Mouse (Mus musculus): ENCODE measurements around the gene Gfap. TPM values are rescaled to one million over a fixed set of nuclear protein-coding genes. Genes with fewer than 3 reads are reported as not detected.
A peak's percentile ranks its signal among the peaks of the same experiment; 100 is the strongest.

Gfap gene
- polyA plus RNA-seq, 1 experiment, result 211 TPM

GRCm38 (mm10) chr11:102855941-102856340 lies 44.8 kb downstream of the Gfap start:
- Histone ChIP-seq H3K4me1 (ENCODE audit: control insufficient read depth, insufficient read depth, low read length) (peaks cover 18% of the 10 kb centered on the region), H3K27ac (ENCODE audit: insufficient read depth, low read length) (no peak overlapping the region), H3K27me3 (ENCODE audit: control insufficient read depth, insufficient read depth, low read length) (no peaks in the 10 kb centered on the region), H3K4me3 (replicated peaks; ENCODE audit: insufficient read depth, low read depth, low read length) (no peak overlapping the region)
- no peak for TF ChIP-seq CTCF (IDR thresholded peaks at IDR 0.05; ENCODE audit: borderline replicate concordance, insufficient read depth, low read depth, low read length)
- no peak for TF ChIP-seq POLR2A (IDR thresholded peaks at IDR 0.05; ENCODE audit: borderline replicate concordance, insufficient read depth, low read length)
- WGBS, result 92% methylated on average over 6 of the region's 6 CpGs
- DNase-seq, result no peak

DNA sequence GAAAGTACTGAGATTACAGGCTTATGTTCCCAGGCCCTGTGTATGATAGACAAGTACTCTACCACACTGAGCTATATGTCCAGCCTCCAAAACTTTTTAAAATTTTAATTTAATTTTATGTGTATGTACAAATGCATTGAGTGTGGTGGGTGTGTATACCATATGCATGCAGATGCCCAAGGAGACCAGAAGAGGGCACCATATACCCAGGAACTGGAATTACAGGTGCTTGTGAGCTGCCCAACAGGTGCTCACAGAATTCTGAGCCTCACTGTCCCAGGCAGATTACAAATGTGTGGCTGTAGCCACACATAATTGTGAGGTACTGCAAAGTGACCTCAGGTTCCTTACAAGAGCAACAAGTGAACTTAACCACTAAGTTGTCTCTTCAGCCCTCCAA lies 47.0 kb downstream of the Gfap start:
- TF ChIP-seq CTCF (IDR thresholded peaks at IDR 0.05; ENCODE audit: borderline replicate concordance, insufficient read depth, low read depth, low read length) (peak; percentile 39; the same call in 1 of the 2 replicates), POLR2A (IDR thresholded peaks at IDR 0.05; ENCODE audit: borderline replicate concordance, insufficient read depth, low read length) (no peak)
- Histone ChIP-seq H3K27ac (ENCODE audit: insufficient read depth, low read length) (no peak overlapping the region), H3K27me3 (ENCODE audit: control insufficient read depth, insufficient read depth, low read length) (no peaks in the 10 kb centered on the region), H3K4me1 (ENCODE audit: control insufficient read depth, insufficient read depth, low read length) (peaks cover under 1% of the 10 kb centered on the region; the same call in 1 of the 2 replicates), H3K4me3 (replicated peaks; ENCODE audit: insufficient read depth, low read depth, low read length) (no peak overlapping the region)
- DNase-seq, result no peak

DNA sequence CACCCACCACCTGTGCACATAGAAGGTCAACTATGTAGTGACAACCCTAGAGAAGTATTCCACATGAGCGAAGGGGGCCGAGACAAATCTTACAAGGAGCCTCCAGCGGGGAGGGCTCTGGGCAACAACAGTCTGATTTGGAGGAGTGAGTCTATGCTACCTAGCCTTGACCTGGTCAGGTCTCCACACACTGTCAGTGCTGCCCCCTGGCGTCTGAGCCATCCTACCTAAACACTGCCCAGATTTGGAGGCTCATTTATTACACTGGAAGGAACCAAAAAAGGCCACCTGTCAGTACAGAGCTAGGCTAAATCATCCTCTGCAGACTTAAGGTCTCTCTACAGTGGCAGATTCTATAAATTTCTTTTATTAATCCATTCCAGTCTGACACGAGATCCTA lies 48.8 kb downstream of the Gfap start:
- Histone ChIP-seq H3K4me3 (replicated peaks; ENCODE audit: insufficient read depth, low read depth, low read length) (no peak overlapping the region), H3K27me3 (ENCODE audit: control insufficient read depth, insufficient read depth, low read length) (no peaks in the 10 kb centered on the region), H3K27ac (ENCODE audit: insufficient read depth, low read length) (no peak overlapping the region), H3K4me1 (ENCODE audit: control insufficient read depth, insufficient read depth, low read length) (no peaks in the 10 kb centered on the region)
- WGBS, result 57% methylated on average over 5 of the region's 5 CpGs
- DNase-seq, result peak; percentile 64 to 77
- TF ChIP-seq POLR2A (IDR thresholded peaks at IDR 0.05; ENCODE audit: borderline replicate concordance, insufficient read depth, low read length) (no peak), CTCF (IDR thresholded peaks at IDR 0.05; ENCODE audit: borderline replicate concordance, insufficient read depth, low read depth, low read length) (peak; percentile 79)

DNA sequence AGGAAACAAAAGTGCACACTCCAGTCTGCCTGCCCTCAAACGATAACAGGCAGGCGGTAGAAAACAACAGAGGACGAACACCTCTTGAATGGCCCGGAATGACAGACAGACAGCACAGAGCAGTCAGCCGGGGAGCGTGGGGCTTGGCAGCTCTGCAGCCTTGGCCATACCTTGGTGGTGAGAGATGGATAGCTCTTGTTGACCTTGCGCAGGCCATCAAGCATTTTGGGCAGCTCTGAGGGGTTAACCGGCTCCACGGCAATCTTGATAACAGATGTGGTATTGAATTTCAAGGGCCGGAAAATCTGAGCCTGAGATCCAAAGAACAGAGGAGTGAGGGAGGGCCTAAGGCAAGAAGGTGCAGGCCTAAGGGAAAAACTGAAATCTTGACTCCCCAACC lies 54.8 kb downstream of the Gfap start:
- TF ChIP-seq POLR2A (IDR thresholded peaks at IDR 0.05; ENCODE audit: borderline replicate concordance, insufficient read depth, low read length), result no peak
- no peak for TF ChIP-seq CTCF (IDR thresholded peaks at IDR 0.05; ENCODE audit: borderline replicate concordance, insufficient read depth, low read depth, low read length)
- Histone ChIP-seq H3K4me3 (replicated peaks; ENCODE audit: insufficient read depth, low read depth, low read length) (no peak overlapping the region), H3K27me3 (ENCODE audit: control insufficient read depth, insufficient read depth, low read length) (no peaks in the 10 kb centered on the region), H3K4me1 (ENCODE audit: control insufficient read depth, insufficient read depth, low read length) (no peaks in the 10 kb centered on the region), H3K27ac (ENCODE audit: insufficient read depth, low read length) (no peak overlapping the region)
- 89% methylated on average over 10 of the region's 10 CpGs for WGBS
- DNase-seq, result no peak

- H3K27ac ChIP-seq (ENCODE audit: insufficient read depth, low read length), result no peak overlapping the region
- H3K4me1 ChIP-seq (ENCODE audit: control insufficient read depth, insufficient read depth, low read length), result no peaks in the 10 kb centered on the region
- WGBS, result 72% methylated on average over 9 of the region's 9 CpGs
- H3K4me3 ChIP-seq (replicated peaks; ENCODE audit: insufficient read depth, low read depth, low read length), result no peak overlapping the region
- TF ChIP-seq POLR2A (IDR thresholded peaks at IDR 0.05; ENCODE audit: borderline replicate concordance, insufficient read depth, low read length) (no peak), CTCF (IDR thresholded peaks at IDR 0.05; ENCODE audit: borderline replicate concordance, insufficient read depth, low read depth, low read length) (no peak)
- DNase-seq, result no peak
- H3K27me3 ChIP-seq (ENCODE audit: control insufficient read depth, insufficient read depth, low read length), result no peaks in the 10 kb centered on the region
Observed at GRCm38 (mm10) chr11:102838616-102839150, 62.0 kb downstream of the Gfap start.

- H3K27ac ChIP-seq (ENCODE audit: insufficient read depth, low read length), result no peak overlapping the region
- TF ChIP-seq CTCF (IDR thresholded peaks at IDR 0.05; ENCODE audit: borderline replicate concordance, insufficient read depth, low read depth, low read length) (no peak), POLR2A (IDR thresholded peaks at IDR 0.05; ENCODE audit: borderline replicate concordance, insufficient read depth, low read length) (no peak)
- H3K27me3 ChIP-seq (ENCODE audit: control insufficient read depth, insufficient read depth, low read length), result no peaks in the 10 kb centered on the region
- no peak for DNase-seq
- no peak overlapping the region for H3K4me3 ChIP-seq (replicated peaks; ENCODE audit: insufficient read depth, low read depth, low read length)
- no peaks in the 10 kb centered on the region for H3K4me1 ChIP-seq (ENCODE audit: control insufficient read depth, insufficient read depth, low read length)
- WGBS, result 84% methylated on average over 2 of the region's 2 CpGs
Observed at GRCm38 (mm10) chr11:102838126-102838525, 62.6 kb downstream of the Gfap start.

GRCm38 (mm10) chr11:102837385-102837784 lies 63.3 kb downstream of the Gfap start:
- Histone ChIP-seq H3K27me3 (ENCODE audit: control insufficient read depth, insufficient read depth, low read length) (no peaks in the 10 kb centered on the region), H3K4me3 (replicated peaks; ENCODE audit: insufficient read depth, low read depth, low read length) (no peak overlapping the region), H3K4me1 (ENCODE audit: control insufficient read depth, insufficient read depth, low read length) (no peaks in the 10 kb centered on the region), H3K27ac (ENCODE audit: insufficient read depth, low read length) (no peak overlapping the region)
- TF ChIP-seq POLR2A (IDR thresholded peaks at IDR 0.05; ENCODE audit: borderline replicate concordance, insufficient read depth, low read length), result no peak
- no peak for TF ChIP-seq CTCF (IDR thresholded peaks at IDR 0.05; ENCODE audit: borderline replicate concordance, insufficient read depth, low read depth, low read length)
- DNase-seq, result no peak
- 90% methylated on average over 1 of the region's 1 CpGs for WGBS

Other genes with a start within 250 kb of the Gfap start
- gene Meioc, start 237.2 kb downstream of the Gfap start, polyA plus RNA-seq (2012; rRNA removed), result not detected in 2 replicates
- gene Ccdc43, start 203.1 kb downstream of the Gfap start, polyA plus RNA-seq (2012; rRNA removed), result 24.6 and 25.0 TPM in 2 replicates
- 207 and 239 TPM in 2 replicates for gene Adam11, start 139.5 kb downstream of the Gfap start, polyA plus RNA-seq (2012; rRNA removed)
- gene Gjc1, start 81.2 kb downstream of the Gfap start, polyA plus RNA-seq (2012; rRNA removed), result 6.4 and 7.9 TPM in 2 replicates
- gene Higd1b, start 65.1 kb downstream of the Gfap start, polyA plus RNA-seq (2012; rRNA removed), result 6.8 and 9.6 TPM in 2 replicates
- 89.9 and 102 TPM in 2 replicates for gene Eftud2, start 19.9 kb downstream of the Gfap start, polyA plus RNA-seq (2012; rRNA removed)
- 0.57 and 0.65 TPM in 2 replicates for gene Ccdc103, start 19.7 kb downstream of the Gfap start, polyA plus RNA-seq (2012; rRNA removed)
- not detected in 2 replicates for gene Fam187a, start 15.7 kb downstream of the Gfap start, polyA plus RNA-seq (2012; rRNA removed)
- 0.05 and 0.10 TPM in 2 replicates for gene Kif18b, start 24.2 kb upstream of the Gfap start, polyA plus RNA-seq (2012; rRNA removed)
- 16.7 and 19.2 TPM in 2 replicates for gene C1ql1, start 45.8 kb upstream of the Gfap start, polyA plus RNA-seq (2012; rRNA removed)
- 58.8 and 63.2 TPM in 2 replicates for gene Nmt1, start 127.3 kb upstream of the Gfap start, polyA plus RNA-seq (2012; rRNA removed)
- 58.3 and 63.6 TPM in 2 replicates for gene Dcakd, start 127.4 kb upstream of the Gfap start, polyA plus RNA-seq (2012; rRNA removed)
- gene Plcd3, start 200.7 kb upstream of the Gfap start, polyA plus RNA-seq (2012; rRNA removed), result 11.8 and 13.1 TPM in 2 replicates
- 60.4 and 61.5 TPM in 2 replicates for gene Acbd4, start 200.8 kb upstream of the Gfap start, polyA plus RNA-seq (2012; rRNA removed)
- gene Hexim1, start 215.3 kb upstream of the Gfap start, polyA plus RNA-seq (2012; rRNA removed), result 25.5 and 28.8 TPM in 2 replicates
- gene Hexim2, start 231.5 kb upstream of the Gfap start, polyA plus RNA-seq (2012; rRNA removed), result 20.9 and 23.0 TPM in 2 replicates

Measured in cerebellum, adult 2 months (tissue).